Mouse (Mus musculus): Measurements from ENCODE around the gene Wscd2. TPM values are rescaled to one million over a fixed set of nuclear protein-coding genes. Genes with fewer than 3 reads are reported as not detected.

Gene Wscd2
- polyA plus RNA-seq, 1 experiment from 2014 or later, result 5.6 TPM

GRCm38 (mm10) chr5:113542885-113543476 is 52.8 kb downstream of the Wscd2 start:
- H3K27me3 ChIP-seq, result no peaks in the 10 kb centered on the region
- no peak overlapping the region for H3K9ac ChIP-seq
- H3K27ac ChIP-seq, result no peak overlapping the region
- WGBS, result 24% methylated on average over 10 of the region's 10 CpGs
- no peaks in the 10 kb centered on the region for H3K9me3 ChIP-seq
- ATAC-seq (ENCODE audit: borderline replicate concordance, extremely low read depth, low FRiP score, low TSS enrichment), result no peak
- H3K4me2 ChIP-seq, result no peak overlapping the region
- no peaks in the 10 kb centered on the region for H3K36me3 ChIP-seq
- no peaks in the 10 kb centered on the region for H3K4me1 ChIP-seq
- H3K4me3 ChIP-seq, result no peak overlapping the region

GRCm38 (mm10) chr5:113547949-113548700 is 58.0 kb downstream of the Wscd2 start:
- Histone ChIP-seq H3K4me1 (peaks cover 7% of the 10 kb centered on the region; the same call in 1 of the 2 replicates), H3K36me3 (no peaks in the 10 kb centered on the region), H3K4me3 (no peak overlapping the region), H3K27ac (no peak overlapping the region), H3K4me2 (no peak overlapping the region), H3K9me3 (no peaks in the 10 kb centered on the region), H3K27me3 (peaks cover 20% of the 10 kb centered on the region), H3K9ac (no peak overlapping the region)
- ATAC-seq (ENCODE audit: borderline replicate concordance, extremely low read depth, low FRiP score, low TSS enrichment), result no peak
- 52% methylated on average over 14 of the region's 14 CpGs for WGBS

- H3K36me3 ChIP-seq, result no peaks in the 10 kb centered on the region
- H3K27me3 ChIP-seq, result peaks cover 20% of the 10 kb centered on the region
- no peak overlapping the region for H3K9ac ChIP-seq
- no peak for ATAC-seq (ENCODE audit: borderline replicate concordance, extremely low read depth, low FRiP score, low TSS enrichment)
- WGBS, result 55% methylated on average over 8 of the region's 8 CpGs
- H3K4me3 ChIP-seq, result no peak overlapping the region
- H3K27ac ChIP-seq, result no peak overlapping the region
- H3K4me2 ChIP-seq, result no peak overlapping the region
- H3K4me1 ChIP-seq, result peaks cover 19% of the 10 kb centered on the region; the same call in 1 of the 2 replicates
- no peaks in the 10 kb centered on the region for H3K9me3 ChIP-seq
These were observed 60.1 kb downstream of the Wscd2 start for GRCm38 (mm10) chr5:113550249-113550648.

GRCm38 (mm10) chr5:113550759-113551158 is 60.6 kb downstream of the Wscd2 start:
- Histone ChIP-seq H3K9me3 (no peaks in the 10 kb centered on the region), H3K4me1 (peaks cover 19% of the 10 kb centered on the region; the same call in 1 of the 2 replicates)

GRCm38 (mm10) chr5:113553402-113553897 is 63.3 kb downstream of the Wscd2 start:
- H3K36me3 ChIP-seq, result no peaks in the 10 kb centered on the region
- H3K4me3 ChIP-seq, result no peak overlapping the region
- no peak overlapping the region for H3K27ac ChIP-seq
- H3K4me2 ChIP-seq, result no peak overlapping the region
- H3K4me1 ChIP-seq, result peaks cover 19% of the 10 kb centered on the region; the same call in 1 of the 2 replicates
- peak; percentile 65; the same call in 1 of the 2 replicates for ATAC-seq (ENCODE audit: borderline replicate concordance, extremely low read depth, low FRiP score, low TSS enrichment)
- H3K9ac ChIP-seq, result no peak overlapping the region
- peaks cover 20% of the 10 kb centered on the region for H3K27me3 ChIP-seq
- H3K9me3 ChIP-seq, result no peaks in the 10 kb centered on the region
- WGBS, result 4% methylated on average over 9 of the region's 9 CpGs

More at GRCm38 (mm10) chr5:113550759-113551158, 60.6 kb downstream of the Wscd2 start:
- Histone ChIP-seq H3K36me3 (no peaks in the 10 kb centered on the region), H3K4me3 (no peak overlapping the region), H3K27ac (no peak overlapping the region), H3K27me3 (peaks cover 20% of the 10 kb centered on the region), H3K9ac (no peak overlapping the region), H3K4me2 (no peak overlapping the region)
- ATAC-seq (ENCODE audit: borderline replicate concordance, extremely low read depth, low FRiP score, low TSS enrichment), result no peak
- 22% methylated on average over 19 of the region's 19 CpGs for WGBS

- no peak overlapping the region for H3K4me2 ChIP-seq
- no peaks in the 10 kb centered on the region for H3K9me3 ChIP-seq
- WGBS, result 65% methylated on average over 15 of the region's 15 CpGs
- ATAC-seq (ENCODE audit: borderline replicate concordance, extremely low read depth, low FRiP score, low TSS enrichment), result no peak
- H3K4me1 ChIP-seq, result peaks cover 21% of the 10 kb centered on the region; the same call in 1 of the 2 replicates
- H3K27ac ChIP-seq, result no peak overlapping the region; the same call in 1 of the 2 replicates
- H3K4me3 ChIP-seq, result no peak overlapping the region
- H3K9ac ChIP-seq, result no peak overlapping the region
- peaks cover 20% of the 10 kb centered on the region for H3K27me3 ChIP-seq
- no peaks in the 10 kb centered on the region for H3K36me3 ChIP-seq
These were observed 64.0 kb downstream of the Wscd2 start for GRCm38 (mm10) chr5:113554095-113554494.

- no peaks in the 10 kb centered on the region for H3K36me3 ChIP-seq
- H3K4me3 ChIP-seq, result no peak overlapping the region
- no peaks in the 10 kb centered on the region for H3K9me3 ChIP-seq
- H3K4me1 ChIP-seq, result peaks cover 21% of the 10 kb centered on the region; the same call in 1 of the 2 replicates
- no peak for ATAC-seq (ENCODE audit: borderline replicate concordance, extremely low read depth, low FRiP score, low TSS enrichment)
- H3K27me3 ChIP-seq, result peaks cover 20% of the 10 kb centered on the region
- H3K9ac ChIP-seq, result no peak overlapping the region
- no peak overlapping the region for H3K4me2 ChIP-seq
- no peak overlapping the region for H3K27ac ChIP-seq
- 73% methylated on average over 2 of the region's 2 CpGs for WGBS
These were observed 64.4 kb downstream of the Wscd2 start for GRCm38 (mm10) chr5:113554571-113554970.

- Histone ChIP-seq H3K4me2 (no peak overlapping the region), H3K4me3 (no peak overlapping the region), H3K4me1 (peaks cover 21% of the 10 kb centered on the region; the same call in 1 of the 2 replicates), H3K27me3 (peaks cover 13% of the 10 kb centered on the region), H3K36me3 (no peaks in the 10 kb centered on the region), H3K27ac (no peak overlapping the region), H3K9me3 (no peaks in the 10 kb centered on the region), H3K9ac (no peak overlapping the region)
- WGBS, result 49% methylated on average over 2 of the region's 2 CpGs
- no peak for ATAC-seq (ENCODE audit: borderline replicate concordance, extremely low read depth, low FRiP score, low TSS enrichment)
These were observed 65.6 kb downstream of the Wscd2 start for GRCm38 (mm10) chr5:113555684-113556083.

GRCm38 (mm10) chr5:113558065-113558464 is 67.9 kb downstream of the Wscd2 start:
- 81% methylated on average over 8 of the region's 8 CpGs for WGBS

GRCm38 (mm10) chr5:113559627-113560026 is 69.5 kb downstream of the Wscd2 start:
- no peak for ATAC-seq (ENCODE audit: borderline replicate concordance, extremely low read depth, low FRiP score, low TSS enrichment)
- H3K36me3 ChIP-seq, result no peaks in the 10 kb centered on the region
- no peak overlapping the region for H3K4me2 ChIP-seq
- H3K27ac ChIP-seq, result peak overlapping the region; percentile 44; the same call in 1 of the 2 replicates
- H3K9me3 ChIP-seq, result no peaks in the 10 kb centered on the region
- no peak overlapping the region for H3K4me3 ChIP-seq
- 0 out of 2 replicates have a peak, but pooled peaks cover 3% of the 10 kb centered on the region for H3K4me1 ChIP-seq
- WGBS, result 55% methylated on average over 5 of the region's 5 CpGs
- no peak overlapping the region for H3K9ac ChIP-seq
- H3K27me3 ChIP-seq, result no peaks in the 10 kb centered on the region

More at GRCm38 (mm10) chr5:113558065-113558464, 67.9 kb downstream of the Wscd2 start:
- H3K4me3 ChIP-seq, result no peak overlapping the region
- H3K4me1 ChIP-seq, result peaks cover 15% of the 10 kb centered on the region; the same call in 1 of the 2 replicates
- no peaks in the 10 kb centered on the region for H3K27me3 ChIP-seq
- no peak overlapping the region for H3K27ac ChIP-seq
- no peak overlapping the region for H3K9ac ChIP-seq
- no peak for ATAC-seq (ENCODE audit: borderline replicate concordance, extremely low read depth, low FRiP score, low TSS enrichment)
- H3K4me2 ChIP-seq, result no peak overlapping the region
- no peaks in the 10 kb centered on the region for H3K9me3 ChIP-seq
- no peaks in the 10 kb centered on the region for H3K36me3 ChIP-seq

- no peak for ATAC-seq (ENCODE audit: borderline replicate concordance, extremely low read depth, low FRiP score, low TSS enrichment)
- Histone ChIP-seq H3K4me1 (no peaks in the 10 kb centered on the region), H3K4me2 (no peak overlapping the region), H3K36me3 (no peaks in the 10 kb centered on the region), H3K4me3 (no peak overlapping the region), H3K9me3 (no peaks in the 10 kb centered on the region), H3K27ac (no peak overlapping the region), H3K27me3 (no peaks in the 10 kb centered on the region), H3K9ac (no peak overlapping the region)
- 35% methylated on average over 4 of the region's 4 CpGs for WGBS
These were observed 74.3 kb downstream of the Wscd2 start for GRCm38 (mm10) chr5:113564463-113564862.

Measured in lung, embryonic 15.5 days (tissue).